Mouse (Mus musculus): ENCODE results near the gene Dph2. TPM values are rescaled to one million over a fixed set of nuclear protein-coding genes. Genes with fewer than 3 reads are reported as not detected.
A peak's percentile ranks its signal among the peaks of the same experiment; 100 is the strongest.

The Dph2 gene
- polyA plus RNA-seq, 1 experiment from 2014 or later, result 10.9 TPM

DNA sequence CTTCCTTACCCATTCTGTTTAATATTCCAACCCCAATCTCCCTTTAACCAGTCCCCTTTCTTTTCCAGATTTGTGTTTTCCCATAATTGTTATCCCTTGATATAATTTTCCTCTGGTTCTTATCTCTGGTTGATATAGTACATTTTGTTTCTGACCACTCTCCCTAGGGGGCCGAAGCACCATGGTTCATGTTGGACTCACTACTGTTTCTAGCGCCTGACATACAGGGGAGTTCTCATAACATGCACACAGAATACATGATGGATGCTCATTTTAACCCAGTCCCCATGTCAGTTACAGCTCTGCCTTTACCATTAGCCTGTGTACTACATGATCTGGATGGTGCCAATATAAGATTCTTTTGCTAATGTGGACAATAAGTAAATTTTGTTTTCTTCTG lies 3.9 kb downstream of the Dph2 start:
- Histone ChIP-seq H3K27ac (replicated peaks) (no peak overlapping the region), H3K4me3 (peak overlapping the region; percentile 99), H3K27me3 (replicated peaks) (no peaks in the 10 kb centered on the region), H3K4me1 (peaks cover 33% of the 10 kb centered on the region), H3K36me3 (peaks cover 37% of the 10 kb centered on the region), H3K9ac (peak overlapping the region; percentile 97; the same call in 1 of the 2 replicates), H3K4me2 (peak overlapping the region; percentile 87), H3K9me3 (no peaks in the 10 kb centered on the region)
- whole genome bisulfite sequencing, result 73% methylated on average over 2 of the region's 2 CpGs
- ATAC-seq (ENCODE audit: extremely low read depth, insufficient number of reproducible peaks, low FRiP score, low TSS enrichment), result no peak

DNA sequence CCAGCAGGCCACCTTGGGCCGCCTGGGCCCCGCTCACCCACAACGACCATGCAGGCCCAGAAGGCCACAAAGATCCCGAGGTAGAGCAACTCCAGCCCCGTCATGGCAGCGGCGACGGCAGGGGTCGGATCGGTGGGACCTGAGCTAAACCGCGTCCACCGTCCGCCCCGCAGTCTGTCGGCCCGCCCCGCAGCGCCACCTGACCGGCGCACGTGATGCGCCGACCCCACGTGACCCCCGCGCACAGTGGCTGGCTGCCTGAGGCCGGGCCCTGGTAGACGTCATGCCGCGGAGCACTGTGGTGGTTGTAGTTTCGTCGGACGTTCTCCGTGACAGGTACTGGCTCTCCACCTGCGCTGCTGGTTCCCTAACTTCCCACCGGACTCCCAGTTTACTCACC lies 4.7 kb downstream of the Dph2 start, which contains the start of gene Atp6v0b:
Gene Atp6v0b (minus strand): TSS at position 201 of the 400 bp plus-strand sequence.
- Histone ChIP-seq H3K27me3 (replicated peaks) (no peaks in the 10 kb centered on the region), H3K4me2 (peak within 1 kb of the TSS; percentile 87), H3K9me3 (no peaks in the 10 kb centered on the region), H3K9ac (peak within 1 kb of the TSS; percentile 97), H3K36me3 (peaks cover 37% of the 10 kb centered on the region), H3K27ac (replicated peaks) (peak within 1 kb of the TSS; percentile 59), H3K4me1 (peaks cover 37% of the 10 kb centered on the region), H3K4me3 (peak within 1 kb of the TSS; percentile 99)
- ATAC-seq (ENCODE audit: extremely low read depth, insufficient number of reproducible peaks, low FRiP score, low TSS enrichment), result peak; percentile 83
- WGBS, result under 1% methylated on average over 37 of the region's 37 CpGs

GRCm38 (mm10) chr4:117886644-117887043 lies 5.2 kb downstream of the Dph2 start:
- no peaks in the 10 kb centered on the region for H3K9me3 ChIP-seq

DNA sequence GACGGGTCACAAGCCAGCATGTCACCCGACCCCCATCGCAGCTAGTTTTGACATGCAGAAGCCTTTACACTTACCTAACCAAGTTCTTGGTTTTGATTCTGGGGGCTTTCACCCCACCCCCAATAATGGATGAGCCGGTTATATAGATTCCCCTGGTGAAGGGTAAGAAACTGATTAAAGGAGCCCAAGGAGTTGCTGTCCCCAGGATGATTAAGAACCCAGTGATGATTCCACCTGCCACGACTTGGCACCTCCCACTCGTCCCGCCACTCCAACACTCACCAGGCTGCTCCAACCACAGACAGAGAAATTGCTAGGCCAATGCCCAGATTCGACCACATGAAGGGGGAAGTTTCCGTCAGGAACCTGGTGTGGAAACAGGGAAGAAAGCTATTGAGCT lies 5.8 kb downstream of the Dph2 start:
- Histone ChIP-seq H3K4me2 (peak overlapping the region; percentile 87), H3K27me3 (replicated peaks) (no peaks in the 10 kb centered on the region; the same call in 1 of the 2 replicates), H3K27ac (replicated peaks) (no peak overlapping the region), H3K36me3 (peaks cover 38% of the 10 kb centered on the region), H3K9ac (peak overlapping the region; percentile 97), H3K4me1 (peaks cover 33% of the 10 kb centered on the region), H3K4me3 (peak overlapping the region; percentile 99), H3K9me3 (no peaks in the 10 kb centered on the region)
- no peak for ATAC-seq (ENCODE audit: extremely low read depth, insufficient number of reproducible peaks, low FRiP score, low TSS enrichment)
- WGBS, result 74% methylated on average over 9 of the region's 9 CpGs

More at GRCm38 (mm10) chr4:117886644-117887043, 5.2 kb downstream of the Dph2 start:
- peak overlapping the region; percentile 87 for H3K4me2 ChIP-seq
- H3K4me1 ChIP-seq, result peaks cover 37% of the 10 kb centered on the region
- WGBS, result 3% methylated on average over 24 of the region's 24 CpGs
- H3K9ac ChIP-seq, result peak overlapping the region; percentile 97
- H3K27me3 ChIP-seq (replicated peaks), result no peaks in the 10 kb centered on the region
- H3K27ac ChIP-seq (replicated peaks), result peak overlapping the region; percentile 59
- ATAC-seq (ENCODE audit: extremely low read depth, insufficient number of reproducible peaks, low FRiP score, low TSS enrichment), result 0 out of 2 replicates have a peak, but pooled peaks have one; percentile 2
- peaks cover 37% of the 10 kb centered on the region for H3K36me3 ChIP-seq
- H3K4me3 ChIP-seq, result peak overlapping the region; percentile 99

- no peaks in the 10 kb centered on the region; the same call in 1 of the 2 replicates for H3K27me3 ChIP-seq (replicated peaks)
- WGBS, result 91% methylated on average over 10 of the region's 10 CpGs
- H3K27ac ChIP-seq (replicated peaks), result no peak overlapping the region
- H3K4me3 ChIP-seq, result peak overlapping the region; percentile 99; the same call in 1 of the 2 replicates
- no peak for ATAC-seq (ENCODE audit: extremely low read depth, insufficient number of reproducible peaks, low FRiP score, low TSS enrichment)
- H3K4me1 ChIP-seq, result peaks cover 30% of the 10 kb centered on the region
- H3K9me3 ChIP-seq, result no peaks in the 10 kb centered on the region
- no peak overlapping the region for H3K9ac ChIP-seq
- H3K36me3 ChIP-seq, result peaks cover 43% of the 10 kb centered on the region
- H3K4me2 ChIP-seq, result peak overlapping the region; percentile 87; the same call in 1 of the 2 replicates
Observed at GRCm38 (mm10) chr4:117885093-117885492, 6.7 kb downstream of the Dph2 start.

- H3K9ac ChIP-seq, result peak overlapping the region; percentile 94; the same call in 1 of the 2 replicates
- peaks cover 34% of the 10 kb centered on the region for H3K36me3 ChIP-seq
- H3K9me3 ChIP-seq, result no peaks in the 10 kb centered on the region
- no peaks in the 10 kb centered on the region; the same call in 1 of the 2 replicates for H3K27me3 ChIP-seq (replicated peaks)
- H3K4me2 ChIP-seq, result peak overlapping the region; percentile 88
- no peak for ATAC-seq (ENCODE audit: extremely low read depth, insufficient number of reproducible peaks, low FRiP score, low TSS enrichment)
- H3K4me1 ChIP-seq, result peaks cover 30% of the 10 kb centered on the region
- H3K4me3 ChIP-seq, result peak overlapping the region; percentile 99
- WGBS, result 100% methylated on average over 1 of the region's 1 CpGs
- H3K27ac ChIP-seq (replicated peaks), result no peak overlapping the region
Observed at GRCm38 (mm10) chr4:117884146-117884545, 7.7 kb downstream of the Dph2 start.

- WGBS, result under 1% methylated on average over 81 of the region's 103 CpGs
- H3K9ac ChIP-seq, result peak within 1 kb of the TSS; percentile 94
- peak; percentile 30 for ATAC-seq (ENCODE audit: extremely low read depth, insufficient number of reproducible peaks, low FRiP score, low TSS enrichment)
- H3K4me1 ChIP-seq, result peaks cover 35% of the 10 kb centered on the region
- no peaks in the 10 kb centered on the region for H3K9me3 ChIP-seq
- peak within 1 kb of the TSS; percentile 66 for H3K27ac ChIP-seq (replicated peaks)
- peak within 1 kb of the TSS; percentile 88 for H3K4me2 ChIP-seq
- H3K27me3 ChIP-seq (replicated peaks), result no peaks in the 10 kb centered on the region; the same call in 1 of the 2 replicates
- peak within 1 kb of the TSS; percentile 99 for H3K4me3 ChIP-seq
- peaks cover 38% of the 10 kb centered on the region for H3K36me3 ChIP-seq
Observed at GRCm38 (mm10) chr4:117882701-117883691, 8.8 kb downstream of the Dph2 start, which contains the start of gene B4galt2. B4galt2 (minus strand) TSS chr4:117883487.

- peaks cover 16% of the 10 kb centered on the region for H3K4me1 ChIP-seq
- H3K36me3 ChIP-seq, result peaks cover 55% of the 10 kb centered on the region
- H3K27me3 ChIP-seq (replicated peaks), result no peaks in the 10 kb centered on the region; the same call in 1 of the 2 replicates
- no peak overlapping the region for H3K4me2 ChIP-seq
- no peak overlapping the region for H3K27ac ChIP-seq (replicated peaks)
- ATAC-seq (ENCODE audit: extremely low read depth, insufficient number of reproducible peaks, low FRiP score, low TSS enrichment), result no peak
- H3K9ac ChIP-seq, result 0 out of 2 replicates have a peak overlapping the region, but pooled peaks have one; percentile 16
- H3K9me3 ChIP-seq, result no peaks in the 10 kb centered on the region
- 61% methylated on average over 5 of the region's 5 CpGs for WGBS
- no peak overlapping the region for H3K4me3 ChIP-seq
Observed at GRCm38 (mm10) chr4:117878703-117879102, 13.1 kb downstream of the Dph2 start.

DNA sequence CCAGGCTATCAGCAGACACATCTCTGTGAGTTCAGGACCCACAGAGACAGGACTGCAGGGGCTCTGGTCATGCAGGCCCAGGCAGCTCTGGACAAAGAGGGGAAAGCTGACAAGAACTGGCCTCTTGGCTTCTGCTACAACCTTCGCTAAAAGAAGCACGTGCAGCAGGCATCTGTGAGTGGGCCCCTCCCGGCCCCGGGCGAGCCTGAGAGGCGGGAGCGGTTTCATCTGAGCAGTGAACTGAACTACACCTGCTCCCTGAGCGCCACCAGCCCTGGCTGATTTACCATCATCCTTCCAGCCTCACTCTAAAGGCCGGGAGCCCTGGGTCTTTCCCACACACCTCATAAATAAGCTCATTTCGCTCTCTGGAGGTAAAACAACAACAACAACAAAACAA lies 13.5 kb downstream of the Dph2 start:
- no peak overlapping the region for H3K4me2 ChIP-seq
- no peak overlapping the region for H3K4me3 ChIP-seq
- ATAC-seq (ENCODE audit: extremely low read depth, insufficient number of reproducible peaks, low FRiP score, low TSS enrichment), result no peak
- WGBS, result 51% methylated on average over 10 of the region's 10 CpGs
- H3K9me3 ChIP-seq, result no peaks in the 10 kb centered on the region
- peaks cover 12% of the 10 kb centered on the region for H3K4me1 ChIP-seq
- H3K9ac ChIP-seq, result peak overlapping the region; percentile 16; the same call in 1 of the 2 replicates
- H3K36me3 ChIP-seq, result peaks cover 59% of the 10 kb centered on the region
- no peak overlapping the region for H3K27ac ChIP-seq (replicated peaks)
- no peaks in the 10 kb centered on the region; the same call in 1 of the 2 replicates for H3K27me3 ChIP-seq (replicated peaks)

GRCm38 (mm10) chr4:117873615-117874014 lies 18.2 kb downstream of the Dph2 start:
- Histone ChIP-seq H3K4me3 (no peak overlapping the region), H3K27me3 (replicated peaks) (peaks cover 17% of the 10 kb centered on the region; the same call in 1 of the 2 replicates), H3K4me1 (peaks cover 24% of the 10 kb centered on the region), H3K27ac (replicated peaks) (no peak overlapping the region), H3K9me3 (no peaks in the 10 kb centered on the region), H3K36me3 (peaks cover 52% of the 10 kb centered on the region), H3K4me2 (no peak overlapping the region), H3K9ac (no peak overlapping the region)
- 91% methylated on average over 9 of the region's 9 CpGs for WGBS
- ATAC-seq (ENCODE audit: extremely low read depth, insufficient number of reproducible peaks, low FRiP score, low TSS enrichment), result no peak

DNA sequence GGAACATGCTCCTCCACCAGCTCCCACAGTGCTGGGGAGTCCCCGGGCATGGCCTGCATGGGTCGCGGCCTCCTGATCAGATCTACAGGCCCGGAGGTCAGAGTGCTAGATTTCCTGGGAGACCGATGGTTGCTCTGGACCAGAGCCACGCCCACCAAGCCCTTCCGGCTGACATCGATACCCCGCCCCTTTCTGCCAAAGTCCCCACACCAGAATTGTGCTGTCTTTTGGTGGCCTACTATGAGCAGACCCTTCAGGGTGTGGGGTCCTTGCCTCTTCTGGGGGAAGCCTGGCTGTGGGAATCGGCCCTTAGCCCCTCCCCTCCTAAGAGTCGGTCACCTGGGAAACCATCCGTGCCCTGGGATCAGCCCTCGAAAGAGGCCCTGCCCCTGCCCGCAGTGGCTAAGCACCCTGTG lies 19.4 kb downstream of the Dph2 start, which contains the start of gene Ccdc24:
Gene Ccdc24 (minus strand): TSS at position 87 of the 416 bp plus-strand sequence.
- no peak for ATAC-seq (ENCODE audit: extremely low read depth, insufficient number of reproducible peaks, low FRiP score, low TSS enrichment)
- Histone ChIP-seq H3K4me2 (peak within 1 kb of the TSS; percentile 72), H3K36me3 (peaks cover 43% of the 10 kb centered on the region), H3K9ac (peak within 1 kb of the TSS; percentile 70), H3K4me3 (peak within 1 kb of the TSS; percentile 45), H3K27ac (replicated peaks) (no peak within 1 kb of the TSS), H3K4me1 (peaks cover 19% of the 10 kb centered on the region), H3K9me3 (no peaks in the 10 kb centered on the region), H3K27me3 (replicated peaks) (peaks cover 19% of the 10 kb centered on the region)
- WGBS, result 10% methylated on average over 14 of the region's 14 CpGs

All from heart, embryonic 13.5 days (tissue).